Mouse (Mus musculus) myocyte (in vitro differentiated cells): ENCODE measurements at regions not wholly inside any gene's neighbourhood (a gene's known extent, or its start where the extent isn't known, plus 50 kb on each side); places are given as distances from the start of the nearest gene placed in this dataset.
A peak's percentile ranks its signal among the peaks of the same experiment; 100 is the strongest.

Experiments
- H3K27me3 ChIP-seq: one replicate; pipeline ENCODE4 v1.6.1; 2011; ENCODE audit not compliant: control insufficient read depth, insufficient read depth, insufficient read length
- H3K36me3 ChIP-seq: one replicate; pipeline ENCODE4 v1.6.1; 2011; ENCODE audit not compliant: control insufficient read depth, insufficient read depth
- H3K4me2 ChIP-seq: one replicate; pipeline ENCODE4 v1.6.1; 2011; ENCODE audit warnings: low read depth, control low read depth
- H3K4me3 ChIP-seq: one replicate; pipeline ENCODE4 v1.5.1; 2011; ENCODE audit warnings: mild to moderate bottlenecking, control low read depth, moderate library complexity
- H3K79me2 ChIP-seq: one replicate; pipeline ENCODE4 v1.6.1; 2011; ENCODE audit not compliant: control insufficient read depth, insufficient read depth
- H3ac ChIP-seq: one replicate; pipeline ENCODE4 v1.6.1; 2011; ENCODE audit not compliant: control insufficient read depth, insufficient read length
- CEBPB ChIP-seq: IDR thresholded peaks from 2 replicates; pipeline ENCODE4 v1.6.1; 2011; ENCODE audit warnings: mild to moderate bottlenecking, moderate library complexity; ENCODE audit not compliant: poor library complexity, insufficient read depth, severe bottlenecking
- E2F4 ChIP-seq: IDR thresholded peaks from one replicate; pipeline ENCODE4 v1.6.1; 2011; ENCODE audit warnings: mild to moderate bottlenecking, control low read depth, moderate library complexity; ENCODE audit not compliant: insufficient read depth
- MAX ChIP-seq: IDR thresholded peaks from one replicate; pipeline ENCODE4 v1.6.1; 2011; ENCODE audit warnings: low read depth, mild to moderate bottlenecking, control low read depth
- MYOD1 ChIP-seq, 3 experiments: IDR thresholded peaks; one replicate each; pipeline ENCODE4 v1.6.1; 2011; ENCODE audit warnings: control low read depth in 2 of 3, low read depth in 2 of 3, mild to moderate bottlenecking in 2 of 3, moderate library complexity in 1 of 3; ENCODE audit not compliant: insufficient read length in 2 of 3, control insufficient read depth in 1 of 3
- MYOG ChIP-seq, 3 experiments: IDR thresholded peaks; one replicate each; pipeline ENCODE4 v1.6.1; 2011; ENCODE audit warnings: control low read depth in 2 of 3, low read depth in 2 of 3, mild to moderate bottlenecking in 2 of 3; ENCODE audit not compliant: insufficient read length in 2 of 3, control insufficient read depth in 1 of 3, insufficient read depth in 1 of 3
- POLR2A ChIP-seq: IDR thresholded peaks from one replicate; pipeline ENCODE4 v1.6.1; 2011; ENCODE audit warnings: low read depth, mild to moderate bottlenecking, control low read depth, moderate library complexity; ENCODE audit not compliant: insufficient read length
- POLR2AphosphoS2 ChIP-seq: IDR thresholded peaks from one replicate; pipeline ENCODE4 v1.6.1; 2011; ENCODE audit warnings: low read depth, control low read depth; ENCODE audit not compliant: insufficient read length
- REST ChIP-seq: IDR thresholded peaks from one replicate; pipeline ENCODE4 v1.6.1; 2011; ENCODE audit warnings: mild to moderate bottlenecking, control low read depth, moderate library complexity; ENCODE audit not compliant: insufficient read depth, insufficient read length
- SRF ChIP-seq: IDR thresholded peaks from one replicate; pipeline ENCODE4 v1.6.1; 2011; ENCODE audit warnings: low read depth; ENCODE audit not compliant: control insufficient read depth, insufficient read length
- TCF12 ChIP-seq: IDR thresholded peaks from one replicate; pipeline ENCODE4 v1.6.1; 2011; ENCODE audit warnings: mild to moderate bottlenecking, control low read depth; ENCODE audit not compliant: poor library complexity, insufficient read depth, severe bottlenecking
- TCF3 ChIP-seq: IDR thresholded peaks from one replicate; pipeline ENCODE4 v1.6.1; 2011; ENCODE audit warnings: low read depth, control low read depth; ENCODE audit not compliant: insufficient read length
- USF1 ChIP-seq: IDR thresholded peaks from one replicate; pipeline ENCODE4 v1.6.1; 2011; ENCODE audit warnings: low read depth, mild to moderate bottlenecking, control low read depth, moderate library complexity

DNA sequence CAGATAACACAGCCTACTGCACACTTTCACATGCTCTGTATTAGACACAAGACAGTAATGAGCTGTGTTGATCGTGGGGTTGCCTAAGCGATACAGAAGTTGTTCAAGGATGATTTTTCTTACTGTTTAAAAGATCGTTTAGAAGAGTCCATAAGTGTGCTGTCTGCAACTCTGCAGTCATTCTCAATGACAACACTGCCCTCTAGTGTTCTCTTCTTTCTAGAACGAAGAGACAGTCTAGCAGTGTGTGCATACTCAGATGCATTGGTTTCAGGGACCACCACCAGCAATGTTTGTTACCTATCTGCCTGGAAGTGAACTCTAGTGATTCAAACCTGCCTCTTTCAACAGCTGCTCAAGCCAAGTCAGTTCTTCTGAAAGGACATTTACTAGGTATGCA is 130.7 kb upstream of the Kbtbd8 start:
- no peaks in the 10 kb centered on the region for H3K79me2 ChIP-seq
- H3K36me3 ChIP-seq: no peaks in the 10 kb centered on the region
- peaks cover 7% of the 10 kb centered on the region for H3K27me3 ChIP-seq
- H3K4me3 ChIP-seq: no peak overlapping the region
- H3ac ChIP-seq: no peak overlapping the region
- TF ChIP-seq MYOG (IDR thresholded peaks at IDR 0.05; ENCODE audit: control insufficient read depth in 1 of 3, insufficient read depth in 1 of 3, insufficient read length in 2 of 3, low read depth in 2 of 3): no peak
- no peak for TF ChIP-seq CEBPB
- TF ChIP-seq POLR2A: no peak
- no peak for TF ChIP-seq USF1
- TF ChIP-seq REST: no peak
- TF ChIP-seq TCF12: no peak
- no peak for TF ChIP-seq TCF3
- no peak for TF ChIP-seq MYOD1 (IDR thresholded peaks at IDR 0.05; ENCODE audit: control insufficient read depth in 1 of 3, insufficient read length in 2 of 3, low read depth in 2 of 3)
- no peak for TF ChIP-seq E2F4
- TF ChIP-seq MAX: no peak
- no peak for TF ChIP-seq SRF
- TF ChIP-seq POLR2AphosphoS2: no peak
- no peak overlapping the region for H3K4me2 ChIP-seq

DNA sequence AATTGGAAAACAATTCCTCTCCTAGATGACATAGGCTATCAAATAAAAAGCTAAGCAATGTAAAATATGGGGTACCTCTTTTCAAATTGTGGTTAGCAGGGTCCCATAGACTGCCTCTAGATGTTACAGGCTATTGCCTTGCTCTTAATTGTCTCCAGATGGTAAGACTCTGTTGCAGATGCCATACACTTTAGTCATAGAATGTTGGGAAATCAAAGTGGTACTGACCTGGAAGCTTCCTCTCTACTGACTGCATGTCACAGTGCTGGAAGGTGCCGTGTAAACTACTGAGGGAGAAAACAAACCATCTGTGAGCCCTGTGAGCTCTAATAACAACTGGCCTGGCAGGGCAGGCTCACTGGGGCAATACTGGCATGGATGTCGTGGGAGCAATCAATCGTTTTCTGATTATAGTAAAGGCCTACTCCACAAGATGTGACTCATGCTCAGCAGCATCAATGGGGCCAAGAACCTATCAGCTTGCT is 132.6 kb upstream of the Kbtbd8 start:
- Histone ChIP-seq H3K36me3 (no peaks in the 10 kb centered on the region), H3K4me2 (no peak overlapping the region), H3ac (no peak overlapping the region), H3K27me3 (peaks cover 4% of the 10 kb centered on the region), H3K4me3 (no peak overlapping the region), H3K79me2 (no peaks in the 10 kb centered on the region)
- TF ChIP-seq MYOD1 (IDR thresholded peaks at IDR 0.05; ENCODE audit: control insufficient read depth in 1 of 3, insufficient read length in 2 of 3, low read depth in 2 of 3) (no peak), CEBPB (peak; percentile 52; the same call in 1 of the 2 replicates)

DNA sequence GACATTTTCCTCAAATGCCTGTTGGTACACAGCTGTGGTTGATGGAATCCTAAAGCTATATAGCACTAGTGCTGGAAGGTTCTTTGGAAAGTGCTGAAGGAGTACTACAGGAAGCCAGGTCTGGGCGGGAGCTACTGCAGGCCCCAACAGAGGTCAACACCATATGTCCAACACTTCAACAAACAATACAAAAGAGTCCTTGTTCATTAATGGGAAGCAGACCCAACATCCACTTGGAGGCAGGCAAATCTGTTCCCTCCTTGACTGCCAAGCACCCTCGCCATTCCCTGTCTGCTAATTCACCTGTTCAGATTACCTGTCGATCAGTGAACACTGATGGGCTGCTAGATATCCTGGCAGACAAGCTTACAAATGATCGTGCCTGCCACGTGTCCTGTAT is 148.4 kb upstream of the Kbtbd8 start:
- no peak for TF ChIP-seq MAX
- no peak for TF ChIP-seq POLR2AphosphoS2
- H3ac ChIP-seq: no peak overlapping the region
- no peaks in the 10 kb centered on the region for H3K79me2 ChIP-seq
- no peaks in the 10 kb centered on the region for H3K36me3 ChIP-seq
- no peaks in the 10 kb centered on the region for H3K27me3 ChIP-seq
- no peak overlapping the region for H3K4me2 ChIP-seq
- no peak overlapping the region for H3K4me3 ChIP-seq

- TF ChIP-seq TCF12 (no peak), REST (no peak), TCF3 (no peak), POLR2AphosphoS2 (no peak)
- no peaks in the 10 kb centered on the region for H3K27me3 ChIP-seq
- H3K4me2 ChIP-seq: no peak overlapping the region
- no peak overlapping the region for H3K4me3 ChIP-seq
- H3K36me3 ChIP-seq: no peaks in the 10 kb centered on the region
- no peaks in the 10 kb centered on the region for H3K79me2 ChIP-seq
- no peak overlapping the region for H3ac ChIP-seq
Measured at GRCm38 (mm10) chr6:94966962-94967361, 150.1 kb upstream of the Kbtbd8 start.

- Histone ChIP-seq H3K27me3 (no peaks in the 10 kb centered on the region), H3K4me2 (no peak overlapping the region), H3K79me2 (no peaks in the 10 kb centered on the region), H3ac (no peak overlapping the region), H3K4me3 (no peak overlapping the region), H3K36me3 (no peaks in the 10 kb centered on the region)
- TF ChIP-seq TCF3 (no peak), SRF (no peak), E2F4 (no peak)
Measured at GRCm38 (mm10) chr6:94963204-94963603, 153.8 kb upstream of the Kbtbd8 start.

- H3ac ChIP-seq: no peak overlapping the region
- H3K4me2 ChIP-seq: no peak overlapping the region
- H3K79me2 ChIP-seq: no peaks in the 10 kb centered on the region
- H3K4me3 ChIP-seq: no peak overlapping the region
- no peaks in the 10 kb centered on the region for H3K27me3 ChIP-seq
- H3K36me3 ChIP-seq: no peaks in the 10 kb centered on the region
- no peak for TF ChIP-seq MAX
- TF ChIP-seq TCF12: no peak
- TF ChIP-seq MYOG (IDR thresholded peaks at IDR 0.05; ENCODE audit: control insufficient read depth in 1 of 3, insufficient read depth in 1 of 3, insufficient read length in 2 of 3, low read depth in 2 of 3): no peak
- TF ChIP-seq MYOD1 (IDR thresholded peaks at IDR 0.05; ENCODE audit: control insufficient read depth in 1 of 3, insufficient read length in 2 of 3, low read depth in 2 of 3): no peak
- no peak for TF ChIP-seq REST
- no peak for TF ChIP-seq CEBPB
- no peak for TF ChIP-seq POLR2AphosphoS2
- TF ChIP-seq POLR2A: no peak
- TF ChIP-seq E2F4: no peak
- no peak for TF ChIP-seq TCF3
- no peak for TF ChIP-seq SRF
- TF ChIP-seq USF1: no peak
Measured at GRCm38 (mm10) chr6:94962411-94963087, 154.5 kb upstream of the Kbtbd8 start.
